Mouse (Mus musculus) midbrain, embryonic 13.5 days (tissue): ENCODE measurements around the gene Pdzd2. TPM values are rescaled to one million over a fixed set of nuclear protein-coding genes. Genes with fewer than 3 reads are reported as not detected.
A peak's percentile ranks its signal among the peaks of the same experiment; 100 is the strongest.

Source experiments
- ATAC-seq: fragments of 200-750 bp; cut with Nextera tagmentation; 2 replicates; pipeline ENCODE4 v1.8.0; 2017; ENCODE audit warnings: mild to moderate bottlenecking, moderate TSS enrichment, moderate library complexity
- H3K27ac ChIP-seq: fragments of 300-500 bp; sonication (generic); 2 replicates; pipeline ENCODE4 v1.5.1; 2015; ENCODE audit warnings: inconsistent platforms, mild to moderate bottlenecking, moderate library complexity
- H3K27me3 ChIP-seq: fragments of 300-500 bp; sonication (generic); 2 replicates; pipeline ENCODE4 v1.6.1; 2015; ENCODE audit warnings: mild to moderate bottlenecking, inconsistent platforms
- H3K36me3 ChIP-seq: fragments of 300-500 bp; sonication (generic); 2 replicates; pipeline ENCODE4 v1.6.1; 2015; ENCODE audit warnings: mild to moderate bottlenecking, inconsistent platforms
- H3K4me1 ChIP-seq: fragments of 300-500 bp; sonication (generic); replicated peaks from 2 replicates; pipeline ENCODE4 v1.6.1; 2015; ENCODE audit warnings: inconsistent platforms
- H3K4me2 ChIP-seq: fragments of 300-500 bp; sonication (generic); replicated peaks from 2 replicates; pipeline ENCODE4 v1.6.1; 2015; ENCODE audit warnings: moderate library complexity, mild to moderate bottlenecking, inconsistent platforms
- H3K4me3 ChIP-seq: fragments of 300-500 bp; sonication (generic); replicated peaks from 2 replicates; pipeline ENCODE4 v1.5.1; 2015; ENCODE audit warnings: mild to moderate bottlenecking, inconsistent platforms
- H3K9ac ChIP-seq: fragments of 300-500 bp; sonication (generic); replicated peaks from 2 replicates; pipeline ENCODE4 v1.6.1; 2015; ENCODE audit warnings: mild to moderate bottlenecking, inconsistent platforms
- H3K9me3 ChIP-seq: fragments of 300-500 bp; sonication (generic); 2 replicates; pipeline ENCODE4 v1.6.1; 2016; ENCODE audit warnings: mild to moderate bottlenecking, inconsistent platforms
- WGBS: fragments of 180-500 bp; shearing (Covaris S2); methylation state at CpG from one replicate; pipeline ENCODE4 v1.1.7; 2015; 5-methylcytosine and 5-hydroxymethylcytosine counted together
- polyA plus RNA-seq: library from polyadenylated mRNA; unstranded; fragments of >200 nt; fragmentation: Nextera tagmentation; extraction: Ambion mirVana; gene quantifications from 2 replicates; pipeline ENCODE4 v1.2.1, GENCODE M21; 2015

Pdzd2 gene
- polyA plus RNA-seq, 1 experiment from 2014 or later = 9.7 TPM

DNA sequence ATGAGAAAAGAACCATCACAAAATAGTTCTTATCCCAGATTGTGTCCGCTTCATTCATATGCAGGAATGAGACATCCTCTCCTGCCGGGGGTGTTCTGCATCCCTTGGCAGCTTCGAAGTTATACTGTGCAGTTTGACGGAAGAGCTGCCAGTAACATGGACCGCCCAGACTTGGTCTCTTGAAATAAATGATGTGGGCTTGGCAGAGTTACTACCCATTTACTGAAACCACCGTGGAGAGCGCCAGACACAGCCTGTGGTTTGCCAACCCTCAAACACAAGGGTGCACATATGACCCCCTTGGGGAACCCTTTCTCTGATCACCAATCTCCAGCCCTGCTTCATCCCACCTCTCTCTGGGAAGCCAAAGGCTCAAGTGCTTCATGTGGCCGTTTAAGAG, 331.5 kb downstream of the Pdzd2 start:
- H3K4me3 ChIP-seq = no peak overlapping the region
- H3K9me3 ChIP-seq = no peaks in the 10 kb centered on the region
- no peak for ATAC-seq
- WGBS = 83% methylated on average over 8 of the region's 8 CpGs
- no peak overlapping the region for H3K9ac ChIP-seq
- 0 out of 2 replicates have a peak, but pooled peaks cover 2% of the 10 kb centered on the region for H3K4me1 ChIP-seq
- H3K27me3 ChIP-seq = no peaks in the 10 kb centered on the region
- H3K36me3 ChIP-seq = no peaks in the 10 kb centered on the region
- no peak overlapping the region for H3K27ac ChIP-seq
- H3K4me2 ChIP-seq = no peak overlapping the region

DNA sequence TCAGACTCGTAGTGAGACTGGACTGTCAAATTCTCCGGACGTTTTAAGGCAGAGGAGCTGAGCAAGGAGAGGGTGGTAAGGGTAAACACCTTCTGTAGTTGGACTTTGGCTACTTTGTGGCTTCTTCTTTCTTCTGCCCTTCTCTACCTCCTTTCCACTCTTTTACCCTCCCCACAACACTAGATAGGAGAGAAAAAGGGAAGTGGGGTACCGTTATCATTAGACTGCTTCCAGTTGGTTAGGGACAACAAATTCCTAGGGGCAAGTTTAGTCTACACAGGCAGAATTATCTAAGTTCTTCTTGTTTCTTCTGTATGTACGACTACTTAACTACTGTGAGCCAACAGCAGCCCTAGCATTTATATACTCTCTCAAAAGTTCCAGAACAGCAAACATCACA, 334.1 kb downstream of the Pdzd2 start:
- WGBS = 93% methylated on average over 5 of the region's 5 CpGs
- no peaks in the 10 kb centered on the region for H3K27me3 ChIP-seq
- no peaks in the 10 kb centered on the region for H3K9me3 ChIP-seq
- H3K4me1 ChIP-seq = 0 out of 2 replicates have a peak, but pooled peaks cover 2% of the 10 kb centered on the region
- H3K36me3 ChIP-seq = peaks cover 3% of the 10 kb centered on the region; the same call in 1 of the 2 replicates
- no peak overlapping the region for H3K4me2 ChIP-seq
- H3K9ac ChIP-seq = no peak overlapping the region
- H3K4me3 ChIP-seq = no peak overlapping the region
- ATAC-seq = no peak
- no peak overlapping the region for H3K27ac ChIP-seq

DNA sequence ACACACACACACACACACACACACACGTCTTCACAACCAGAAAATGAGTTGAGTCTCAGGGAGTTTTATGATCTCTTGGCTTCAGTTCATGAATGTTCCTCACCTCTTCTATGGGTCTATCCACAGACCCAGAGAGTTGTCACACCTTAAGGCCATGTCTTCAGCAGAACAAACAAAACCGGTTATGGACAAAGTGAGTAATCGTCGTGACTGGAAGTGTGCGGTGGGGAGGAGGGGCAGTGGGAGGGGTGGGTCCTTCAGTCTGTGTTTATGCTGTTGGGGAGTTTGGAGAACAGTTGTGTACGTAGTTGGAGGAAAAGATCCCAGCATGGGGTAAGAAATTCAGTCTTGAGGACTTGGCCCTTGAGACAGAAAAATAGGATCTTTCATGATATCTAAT, 342.7 kb downstream of the Pdzd2 start:
- no peaks in the 10 kb centered on the region for H3K4me1 ChIP-seq
- H3K27ac ChIP-seq = no peak overlapping the region
- H3K4me3 ChIP-seq = no peak overlapping the region
- H3K9me3 ChIP-seq = no peaks in the 10 kb centered on the region
- no peaks in the 10 kb centered on the region for H3K27me3 ChIP-seq
- no peak overlapping the region for H3K4me2 ChIP-seq
- peaks cover 3% of the 10 kb centered on the region; the same call in 1 of the 2 replicates for H3K36me3 ChIP-seq
- ATAC-seq = no peak
- H3K9ac ChIP-seq = no peak overlapping the region
- 91% methylated on average over 6 of the region's 6 CpGs for WGBS

GRCm38 (mm10) chr15:12394758-12395157, 345.0 kb downstream of the Pdzd2 start:
- H3K36me3 ChIP-seq = no peaks in the 10 kb centered on the region
- no peaks in the 10 kb centered on the region for H3K9me3 ChIP-seq
- H3K9ac ChIP-seq = no peak overlapping the region
- 94% methylated on average over 10 of the region's 10 CpGs for WGBS
- no peak overlapping the region for H3K27ac ChIP-seq
- H3K4me3 ChIP-seq = no peak overlapping the region
- H3K4me1 ChIP-seq = no peaks in the 10 kb centered on the region
- no peak overlapping the region for H3K4me2 ChIP-seq
- ATAC-seq = no peak
- H3K27me3 ChIP-seq = no peaks in the 10 kb centered on the region

DNA sequence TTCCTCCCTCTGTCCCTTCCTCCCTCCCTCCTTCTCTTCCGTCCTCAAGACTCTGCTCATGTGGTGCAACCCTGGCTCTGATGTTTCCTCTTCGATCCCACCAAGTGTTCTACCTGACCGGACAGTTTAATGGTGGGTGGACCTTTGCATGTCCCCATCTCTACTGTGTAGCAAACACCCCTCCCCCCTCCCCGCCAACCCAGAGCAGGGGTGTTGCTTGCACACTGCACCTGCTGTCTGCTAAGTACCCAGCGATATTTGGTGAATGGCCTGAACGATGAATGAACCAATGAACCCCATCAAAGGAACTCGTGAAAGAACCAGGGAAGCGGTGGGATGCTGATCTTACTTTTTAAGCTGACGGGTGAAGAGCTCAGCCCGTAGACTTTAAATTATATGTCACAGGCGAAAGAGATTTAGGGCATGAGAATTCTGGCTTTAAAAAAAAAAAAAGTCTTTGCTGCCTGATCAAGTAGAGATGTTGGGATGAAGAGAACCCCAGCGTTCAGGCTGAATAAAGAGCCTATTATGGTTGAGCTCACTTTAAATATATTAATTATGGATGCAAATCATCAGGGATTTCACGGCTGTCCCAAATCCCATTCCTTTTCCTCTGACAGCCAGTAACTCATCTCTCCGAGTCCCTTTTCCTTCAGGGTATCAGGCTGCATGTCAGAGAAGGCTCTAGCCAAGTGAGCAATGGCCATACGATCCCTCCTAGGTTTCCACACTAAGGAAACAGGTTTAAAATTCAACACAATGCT, 350.8 kb downstream of the Pdzd2 start:
- 25% methylated on average over 15 of the region's 15 CpGs for WGBS
- H3K4me1 ChIP-seq = peaks cover 21% of the 10 kb centered on the region
- no peaks in the 10 kb centered on the region for H3K36me3 ChIP-seq
- no peaks in the 10 kb centered on the region for H3K9me3 ChIP-seq
- peak overlapping the region; percentile 13; the same call in 1 of the 2 replicates for H3K4me2 ChIP-seq
- no peaks in the 10 kb centered on the region for H3K27me3 ChIP-seq
- H3K27ac ChIP-seq = peak overlapping the region; percentile 55
- H3K9ac ChIP-seq = no peak overlapping the region
- peak; percentile 93 for ATAC-seq
- H3K4me3 ChIP-seq = no peak overlapping the region

DNA sequence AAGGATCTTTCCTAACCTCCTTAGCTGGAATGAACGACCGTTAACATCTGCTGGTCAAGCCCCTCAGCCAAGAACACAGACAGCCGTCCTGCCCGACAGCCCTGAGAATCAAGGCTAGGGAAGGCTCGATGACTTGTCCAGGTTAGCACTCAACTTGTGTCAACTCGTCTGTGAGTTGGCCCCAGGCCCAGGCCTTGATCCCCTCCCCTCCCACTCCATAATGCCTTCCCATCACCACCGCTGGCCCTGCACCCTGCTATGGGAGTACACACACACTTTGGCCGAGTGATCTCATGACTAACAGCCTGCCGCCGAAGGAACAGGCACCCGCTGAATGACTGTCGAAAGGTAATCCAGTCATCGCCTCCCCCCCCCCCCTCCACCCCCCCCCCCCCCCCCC, 355.0 kb downstream of the Pdzd2 start:
- Histone ChIP-seq H3K9ac (no peak overlapping the region), H3K27me3 (no peaks in the 10 kb centered on the region), H3K9me3 (no peaks in the 10 kb centered on the region), H3K4me3 (no peak overlapping the region), H3K4me1 (peaks cover 21% of the 10 kb centered on the region), H3K27ac (no peak overlapping the region), H3K36me3 (no peaks in the 10 kb centered on the region), H3K4me2 (no peak overlapping the region)
- 87% methylated on average over 13 of the region's 13 CpGs for WGBS
- ATAC-seq = no peak

DNA sequence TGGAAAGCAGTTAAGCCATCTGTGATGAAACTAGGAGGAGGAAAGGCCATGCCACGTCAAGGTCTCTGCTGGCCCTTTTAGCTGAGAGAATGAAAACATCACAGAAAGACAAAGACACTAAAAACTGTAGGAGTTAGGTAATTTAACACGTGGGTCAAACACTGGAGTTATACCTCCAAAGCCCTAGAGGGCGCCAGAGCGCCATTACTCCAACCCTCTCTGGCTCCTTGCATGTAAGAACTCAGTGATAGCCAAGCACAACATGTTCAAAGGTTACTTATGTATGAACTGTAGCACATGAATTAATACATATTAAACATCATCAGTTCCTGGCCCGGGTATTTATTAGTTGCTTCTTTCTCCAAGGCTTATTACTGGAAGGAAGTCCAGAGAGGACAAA, 359.2 kb downstream of the Pdzd2 start:
- H3K4me2 ChIP-seq = no peak overlapping the region
- peaks cover 16% of the 10 kb centered on the region for H3K4me1 ChIP-seq
- no peak overlapping the region for H3K4me3 ChIP-seq
- no peaks in the 10 kb centered on the region for H3K27me3 ChIP-seq
- no peak for ATAC-seq
- H3K36me3 ChIP-seq = no peaks in the 10 kb centered on the region
- 53% methylated on average over 5 of the region's 5 CpGs for WGBS
- no peak overlapping the region for H3K27ac ChIP-seq
- H3K9me3 ChIP-seq = no peaks in the 10 kb centered on the region
- no peak overlapping the region for H3K9ac ChIP-seq

- H3K27ac ChIP-seq = no peak overlapping the region
- no peaks in the 10 kb centered on the region for H3K36me3 ChIP-seq
- no peaks in the 10 kb centered on the region for H3K9me3 ChIP-seq
- H3K9ac ChIP-seq = no peak overlapping the region
- no peak overlapping the region for H3K4me3 ChIP-seq
- H3K4me2 ChIP-seq = no peak overlapping the region
- H3K27me3 ChIP-seq = 0 out of 2 replicates have a peak, but pooled peaks cover 2% of the 10 kb centered on the region
- ATAC-seq = no peak
- WGBS = 94% methylated on average over 3 of the region's 3 CpGs
- H3K4me1 ChIP-seq = peaks cover 17% of the 10 kb centered on the region
Observed at GRCm38 (mm10) chr15:12380057-12380456, 359.7 kb downstream of the Pdzd2 start.

DNA sequence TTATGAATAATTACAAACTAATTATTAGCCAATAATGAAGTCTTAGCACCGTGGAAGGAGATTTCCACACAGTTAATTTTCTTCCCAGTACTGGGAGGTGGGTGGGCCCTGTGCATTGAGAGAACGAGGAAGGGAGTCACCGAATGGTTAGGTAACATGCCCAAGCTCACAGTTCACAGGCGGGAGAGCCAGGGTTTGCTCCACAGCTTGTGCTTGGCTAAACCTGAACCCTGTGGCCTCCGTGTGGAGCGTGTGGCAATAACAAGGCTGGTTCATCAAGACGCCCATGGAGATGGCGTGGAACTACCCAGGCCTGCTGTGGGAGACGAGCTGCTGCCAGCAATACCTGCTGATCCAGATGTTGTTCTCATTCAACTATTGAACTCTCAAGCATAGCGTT, 361.9 kb downstream of the Pdzd2 start:
- H3K4me2 ChIP-seq = no peak overlapping the region
- H3K27me3 ChIP-seq = peaks cover 4% of the 10 kb centered on the region; the same call in 1 of the 2 replicates
- H3K36me3 ChIP-seq = peaks cover 4% of the 10 kb centered on the region; the same call in 1 of the 2 replicates
- no peaks in the 10 kb centered on the region for H3K9me3 ChIP-seq
- H3K4me1 ChIP-seq = peaks cover 20% of the 10 kb centered on the region
- WGBS = 77% methylated on average over 10 of the region's 10 CpGs
- no peak overlapping the region for H3K4me3 ChIP-seq
- no peak overlapping the region for H3K27ac ChIP-seq
- no peak overlapping the region for H3K9ac ChIP-seq
- no peak for ATAC-seq

DNA sequence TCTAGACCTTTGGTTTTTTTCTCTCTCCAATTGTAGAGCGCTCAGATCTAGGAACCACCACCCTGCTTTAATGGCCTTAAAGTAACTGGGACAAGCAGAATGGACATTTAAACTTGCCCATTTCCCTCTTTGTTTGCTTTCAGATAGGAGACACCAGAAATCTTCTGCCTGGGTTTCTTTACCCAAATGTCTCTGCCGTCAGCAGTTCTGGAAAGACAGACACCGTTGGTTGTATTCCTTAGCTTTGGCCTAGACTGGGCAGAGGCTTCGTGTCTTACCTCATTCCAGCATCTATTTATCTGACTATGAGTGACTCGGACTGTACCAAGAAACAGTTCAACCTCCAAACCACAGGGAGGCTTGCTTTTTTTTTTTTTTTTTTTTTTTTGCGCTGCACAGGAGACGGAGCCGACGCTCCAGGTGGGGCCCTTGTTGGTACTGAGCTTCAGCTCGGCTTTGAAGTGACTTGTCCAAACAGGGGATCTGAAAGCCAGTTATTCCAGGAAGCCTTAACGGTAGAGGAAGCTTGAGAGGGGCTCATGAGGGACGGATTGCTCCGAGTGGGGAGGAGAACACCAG, 363.1 kb downstream of the Pdzd2 start:
- WGBS = 33% methylated on average over 13 of the region's 13 CpGs
- peak overlapping the region; percentile 26; the same call in 1 of the 2 replicates for H3K4me3 ChIP-seq
- no peak for ATAC-seq
- H3K27ac ChIP-seq = no peak overlapping the region
- peak overlapping the region; percentile 50 for H3K4me2 ChIP-seq
- peaks cover 4% of the 10 kb centered on the region; the same call in 1 of the 2 replicates for H3K36me3 ChIP-seq
- peaks cover 24% of the 10 kb centered on the region for H3K4me1 ChIP-seq
- no peak overlapping the region for H3K9ac ChIP-seq
- H3K27me3 ChIP-seq = peaks cover 4% of the 10 kb centered on the region; the same call in 1 of the 2 replicates
- no peaks in the 10 kb centered on the region for H3K9me3 ChIP-seq

DNA sequence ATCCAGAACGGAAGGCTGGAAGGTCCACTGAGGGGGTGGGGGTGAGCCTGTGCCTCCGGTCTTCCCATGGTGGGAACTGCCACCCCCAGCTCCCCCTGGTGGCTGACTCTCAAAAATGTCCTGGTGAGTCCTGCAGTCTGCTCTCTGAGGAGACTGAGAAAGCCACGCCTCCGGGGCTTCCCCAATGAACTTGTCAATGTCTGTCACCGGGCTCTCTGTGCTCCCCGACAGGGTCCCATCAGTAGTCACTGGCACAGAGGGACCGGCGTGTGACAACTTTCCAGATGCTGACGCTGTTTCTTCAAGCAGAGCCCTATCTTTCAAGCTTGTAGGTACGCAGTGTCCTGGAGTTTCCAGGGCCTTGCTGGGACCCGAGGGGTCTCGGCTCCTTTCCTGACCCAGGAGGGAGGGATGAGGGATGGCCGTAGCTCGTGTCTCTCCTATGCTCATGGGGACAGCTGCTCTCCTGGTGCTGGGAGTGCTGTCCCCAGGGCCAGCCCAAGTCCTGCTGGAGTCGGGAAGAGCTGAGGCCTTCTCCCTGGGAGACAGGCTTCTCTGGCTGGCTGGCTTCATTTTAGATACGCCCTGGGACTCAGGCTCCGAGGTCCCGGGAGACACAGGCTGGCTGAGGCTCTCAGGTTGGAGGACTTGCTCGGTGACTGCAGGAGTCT, 363.9 kb downstream of the Pdzd2 start:
- H3K4me3 ChIP-seq = peak overlapping the region; percentile 26
- WGBS = 3% methylated on average over 19 of the region's 19 CpGs
- peak; percentile 75 for ATAC-seq
- peaks cover 4% of the 10 kb centered on the region; the same call in 1 of the 2 replicates for H3K27me3 ChIP-seq
- peaks cover 28% of the 10 kb centered on the region for H3K4me1 ChIP-seq
- H3K27ac ChIP-seq = no peak overlapping the region
- H3K9me3 ChIP-seq = no peaks in the 10 kb centered on the region
- no peak overlapping the region; the same call in 1 of the 2 replicates for H3K9ac ChIP-seq
- H3K36me3 ChIP-seq = peaks cover 4% of the 10 kb centered on the region; the same call in 1 of the 2 replicates
- H3K4me2 ChIP-seq = peak overlapping the region; percentile 50

DNA sequence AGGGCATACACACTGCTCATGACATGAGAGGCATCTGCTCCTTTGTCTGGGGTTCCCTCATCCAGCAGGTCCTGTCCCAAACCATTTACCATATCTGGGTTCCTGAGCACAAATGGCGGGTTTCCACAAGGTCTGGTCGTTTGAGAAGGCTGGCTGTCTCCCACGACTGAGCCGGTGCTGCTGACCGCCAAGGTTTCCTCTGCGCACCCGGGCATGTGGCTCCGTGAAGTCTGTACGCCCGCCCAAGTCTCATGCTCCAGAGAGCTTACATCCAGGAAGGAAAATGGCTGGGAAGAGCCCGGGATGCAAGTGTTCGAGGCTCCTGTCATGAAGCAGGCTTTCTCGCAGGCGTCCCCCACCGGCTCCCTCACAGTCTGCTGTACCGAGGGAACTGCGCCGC, 364.8 kb downstream of the Pdzd2 start:
- H3K27me3 ChIP-seq = peaks cover 4% of the 10 kb centered on the region; the same call in 1 of the 2 replicates
- ATAC-seq = no peak
- H3K27ac ChIP-seq = no peak overlapping the region
- peak overlapping the region; percentile 50 for H3K4me2 ChIP-seq
- H3K9ac ChIP-seq = no peak overlapping the region
- H3K9me3 ChIP-seq = no peaks in the 10 kb centered on the region
- no peak overlapping the region; the same call in 1 of the 2 replicates for H3K4me3 ChIP-seq
- H3K36me3 ChIP-seq = peaks cover 4% of the 10 kb centered on the region; the same call in 1 of the 2 replicates
- peaks cover 28% of the 10 kb centered on the region for H3K4me1 ChIP-seq
- WGBS = 64% methylated on average over 18 of the region's 18 CpGs
